Mouse (Mus musculus) layer of hippocampus, postnatal 14 days (tissue): Measurements from ENCODE around the gene Tcta. TPM values are rescaled to one million over a fixed set of nuclear protein-coding genes. Genes with fewer than 3 reads are reported as not detected.
A peak's percentile ranks its signal among the peaks of the same experiment; 100 is the strongest.
"Not testable (repeated sequence)": the region's sequence is repeated elsewhere in the genome, so short reads cannot be mapped to it uniquely, and the experiment has no call there.

ENCODE experiments used
- DNase-seq, 2 experiments: peaks; one replicate each; pipeline ENCODE4 v3.0.0; 2021 to 2022; ENCODE audit warnings: low spot score in 2 of 2, mixed read lengths in 1 of 2
- total RNA-seq, 2 experiments: library from RNA; stranded (reverse); gene quantifications; 2 replicates each; pipeline ENCODE4 v1.2.3; 2021

Tcta gene
- total RNA-seq, 2 experiments from 2014 or later: 45.3 to 46.8 TPM

GRCm38 (mm10) chr9:108273485-108273884 is 32.5 kb downstream of the Tcta start:
- DNase-seq: no peak

GRCm38 (mm10) chr9:108272691-108273090 is 33.3 kb downstream of the Tcta start:
- no peak for DNase-seq

GRCm38 (mm10) chr9:108271941-108272340 is 34.0 kb downstream of the Tcta start:
- DNase-seq: no peak

GRCm38 (mm10) chr9:108268701-108269100 is 37.3 kb downstream of the Tcta start:
- not testable (repeated sequence) for DNase-seq

GRCm38 (mm10) chr9:108267691-108268090 is 38.3 kb downstream of the Tcta start:
- no peak for DNase-seq

GRCm38 (mm10) chr9:108266261-108266935 is 39.6 kb downstream of the Tcta start:
- no peak for DNase-seq

GRCm38 (mm10) chr9:108264191-108264921 is 41.6 kb downstream of the Tcta start:
- no peak for DNase-seq

GRCm38 (mm10) chr9:108263690-108264190 is 42.2 kb downstream of the Tcta start, which contains the start of gene Dag1:
TSS of gene Dag1 (minus strand) at chr9:108263958.
- peak; percentile 95 to 98 for DNase-seq

- DNase-seq: peak in 1 of 2 experiments; percentile 19
Measured at GRCm38 (mm10) chr9:108263131-108263681, 42.8 kb downstream of the Tcta start.

- no peak for DNase-seq
Measured at GRCm38 (mm10) chr9:108262494-108263049, 43.4 kb downstream of the Tcta start.

- no peak for DNase-seq
Measured at GRCm38 (mm10) chr9:108261865-108262264, 44.1 kb downstream of the Tcta start.

GRCm38 (mm10) chr9:108260526-108260925 is 45.4 kb downstream of the Tcta start:
- no peak for DNase-seq

Other genes starting within 250 kb of the Tcta start
- not detected for gene Mst1, start 225.7 kb downstream of the Tcta start, total RNA-seq
- gene Rnf123, start 222.8 kb downstream of the Tcta start, total RNA-seq: 10 to 100 TPM; 84.9 to 86.8 TPM
- 10 to 100 TPM; 39.4 to 42.8 TPM for gene Apeh, start 211.6 kb downstream of the Tcta start, total RNA-seq
- gene Bsn, start 115.8 kb downstream of the Tcta start, total RNA-seq: 100 to 1,000 TPM; 203 to 219 TPM
- gene Dag1, start 42.2 kb downstream of the Tcta start, total RNA-seq: 100 to 1,000 TPM; 119 to 120 TPM
- 10 to 100 TPM; 85.7 to 86.1 TPM for gene Nicn1, start 15.7 kb downstream of the Tcta start, total RNA-seq
- 10 to 100 TPM; 27.1 to 27.9 TPM for gene Amt, start 9.3 kb downstream of the Tcta start, total RNA-seq
- 100 to 1,000 TPM; 189 to 198 TPM for gene Rhoa, start within 50 bp of the Tcta start, total RNA-seq
- 10 to 100 TPM; 67.3 to 68.7 TPM for gene Gpx1, start 32.7 kb upstream of the Tcta start, total RNA-seq
- gene Usp4, start 41.7 kb upstream of the Tcta start, total RNA-seq: 100 to 1,000 TPM; 111 to 121 TPM
- 1 to 10 TPM in 1 of 2 experiments, under 1 TPM in 1; 0.86 to 1.2 TPM for gene 1700102P08Rik, start 86.6 kb upstream of the Tcta start, total RNA-seq
- under 1 TPM in 1 of 2 experiments, not detected in 1; 0.14 TPM for gene Ccdc36, start 122.3 kb upstream of the Tcta start, total RNA-seq
- not detected for gene BC048562, start 130.3 kb upstream of the Tcta start, total RNA-seq
- gene Ccdc71, start 154.4 kb upstream of the Tcta start, total RNA-seq: 10 to 100 TPM; 37.0 to 37.8 TPM
- gene Klhdc8b, start 155.4 kb upstream of the Tcta start, total RNA-seq: 10 to 100 TPM; 17.5 to 18.4 TPM
- 10 to 100 TPM; 34.8 to 39.8 TPM for gene Lamb2, start 173.6 kb upstream of the Tcta start, total RNA-seq
- 100 to 1,000 TPM; 123 to 128 TPM for gene Usp19, start 184.4 kb upstream of the Tcta start, total RNA-seq
- gene Qars, start 201.5 kb upstream of the Tcta start, total RNA-seq: 10 to 100 TPM; 77.4 to 91.5 TPM
- gene Qrich1, start 210.6 kb upstream of the Tcta start, total RNA-seq: 100 to 1,000 TPM; 123 to 130 TPM